Mouse (Mus musculus) frontal cortex, postnatal 10 days (tissue): Measurements from ENCODE around the gene Ltbp4.

Source experiments
- DNase-seq, 2 experiments: peaks; one replicate each; pipeline ENCODE4 v3.0.0; 2022; ENCODE audit warnings: low spot score in 2 of 2, mixed read lengths in 1 of 2

Gene Ltbp4

GRCm38 (mm10) chr7:27355745-27356240 lies 18.3 kb upstream of the Ltbp4 start, which contains the start of gene Shkbp1:
TSS of gene Shkbp1 (minus strand) at chr7:27356019.
- DNase-seq: peak; percentile 76 to 84

GRCm38 (mm10) chr7:27355261-27355660 lies 17.8 kb upstream of the Ltbp4 start:
- no peak for DNase-seq

- no peak for DNase-seq
These were observed 17.3 kb upstream of the Ltbp4 start for GRCm38 (mm10) chr7:27354783-27355182.

GRCm38 (mm10) chr7:27354144-27354543 lies 16.7 kb upstream of the Ltbp4 start:
- peak in 1 of 2 experiments; percentile 22 for DNase-seq

GRCm38 (mm10) chr7:27345444-27345843 lies 8.0 kb upstream of the Ltbp4 start:
- no peak for DNase-seq

- no peak for DNase-seq
These were observed 5.1 kb upstream of the Ltbp4 start for GRCm38 (mm10) chr7:27342595-27342994.

GRCm38 (mm10) chr7:27339519-27339918 lies 2.0 kb upstream of the Ltbp4 start:
- no peak for DNase-seq

- no peak for DNase-seq
These were observed 1.6 kb upstream of the Ltbp4 start for GRCm38 (mm10) chr7:27339114-27339513.

GRCm38 (mm10) chr7:27335928-27336823 lies 1.3 kb downstream of the Ltbp4 start:
- DNase-seq: peak; percentile 70 to 88

- no peak for DNase-seq
These were observed 2.3 kb downstream of the Ltbp4 start for GRCm38 (mm10) chr7:27335011-27335720.

- peak in 1 of 2 experiments; percentile 20 for DNase-seq
These were observed 3.0 kb downstream of the Ltbp4 start for GRCm38 (mm10) chr7:27334405-27334911.

- DNase-seq: no peak
These were observed 4.1 kb downstream of the Ltbp4 start for GRCm38 (mm10) chr7:27333316-27333941.

- DNase-seq: peak; percentile 79
These were observed 4.9 kb downstream of the Ltbp4 start for GRCm38 (mm10) chr7:27332353-27333199.

- DNase-seq: no peak
These were observed 5.6 kb downstream of the Ltbp4 start for GRCm38 (mm10) chr7:27331854-27332253.

GRCm38 (mm10) chr7:27331541-27331851 lies 6.0 kb downstream of the Ltbp4 start:
- DNase-seq: no peak

GRCm38 (mm10) chr7:27330709-27331540 lies 6.6 kb downstream of the Ltbp4 start:
- DNase-seq: peak; percentile 57 to 71

GRCm38 (mm10) chr7:27329981-27330380 lies 7.5 kb downstream of the Ltbp4 start:
- no peak for DNase-seq

GRCm38 (mm10) chr7:27329326-27329947 lies 8.1 kb downstream of the Ltbp4 start:
- peak in 1 of 2 experiments; percentile 78 for DNase-seq

- DNase-seq: no peak
These were observed 8.8 kb downstream of the Ltbp4 start for GRCm38 (mm10) chr7:27328648-27329047.

- DNase-seq: no peak
These were observed 9.3 kb downstream of the Ltbp4 start for GRCm38 (mm10) chr7:27328161-27328560.
